Mouse (Mus musculus): ENCODE measurements at regions not wholly inside any gene's neighbourhood (a gene's known extent, or its start where the extent isn't known, plus 50 kb on each side); places are given as distances from the start of the nearest gene placed in this dataset.

DNA sequence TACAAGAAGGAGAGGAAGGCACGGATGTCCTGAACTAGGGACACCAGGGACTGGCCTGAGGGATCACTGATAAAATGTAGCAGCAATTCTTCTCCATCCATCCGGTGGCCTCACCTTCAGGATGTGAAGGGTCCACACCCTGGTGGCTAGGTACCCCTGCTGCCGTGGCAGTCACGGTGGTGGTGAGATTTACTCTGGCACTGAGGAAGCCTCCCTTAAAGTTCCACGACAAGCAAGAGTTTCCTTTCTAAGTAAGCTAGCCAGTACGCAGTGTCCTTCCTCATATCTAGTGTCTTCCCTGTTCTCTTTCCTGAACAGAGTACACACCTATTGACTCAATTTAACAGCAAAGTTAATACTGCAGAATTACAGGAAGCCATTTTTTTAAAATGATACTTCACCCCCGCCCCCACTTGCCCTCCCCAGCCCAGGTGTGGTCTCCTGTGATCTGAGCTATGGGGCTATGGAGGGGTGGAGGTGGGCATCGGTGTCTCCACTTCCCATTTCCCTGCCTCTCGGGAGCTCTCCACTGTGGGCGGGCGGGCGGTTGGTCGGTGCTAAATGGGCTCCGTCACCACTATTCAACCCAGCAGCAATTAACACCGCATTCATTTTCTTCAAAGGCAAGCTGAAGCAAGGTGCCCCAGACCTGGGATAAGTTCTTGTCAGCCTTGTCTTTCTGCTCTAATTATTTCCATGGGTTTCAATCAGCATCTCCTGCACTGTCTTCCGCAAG is 201.2 kb upstream of the Klf14 start:
- no peak for DNase-seq (ENCODE audit: low read depth)

DNA sequence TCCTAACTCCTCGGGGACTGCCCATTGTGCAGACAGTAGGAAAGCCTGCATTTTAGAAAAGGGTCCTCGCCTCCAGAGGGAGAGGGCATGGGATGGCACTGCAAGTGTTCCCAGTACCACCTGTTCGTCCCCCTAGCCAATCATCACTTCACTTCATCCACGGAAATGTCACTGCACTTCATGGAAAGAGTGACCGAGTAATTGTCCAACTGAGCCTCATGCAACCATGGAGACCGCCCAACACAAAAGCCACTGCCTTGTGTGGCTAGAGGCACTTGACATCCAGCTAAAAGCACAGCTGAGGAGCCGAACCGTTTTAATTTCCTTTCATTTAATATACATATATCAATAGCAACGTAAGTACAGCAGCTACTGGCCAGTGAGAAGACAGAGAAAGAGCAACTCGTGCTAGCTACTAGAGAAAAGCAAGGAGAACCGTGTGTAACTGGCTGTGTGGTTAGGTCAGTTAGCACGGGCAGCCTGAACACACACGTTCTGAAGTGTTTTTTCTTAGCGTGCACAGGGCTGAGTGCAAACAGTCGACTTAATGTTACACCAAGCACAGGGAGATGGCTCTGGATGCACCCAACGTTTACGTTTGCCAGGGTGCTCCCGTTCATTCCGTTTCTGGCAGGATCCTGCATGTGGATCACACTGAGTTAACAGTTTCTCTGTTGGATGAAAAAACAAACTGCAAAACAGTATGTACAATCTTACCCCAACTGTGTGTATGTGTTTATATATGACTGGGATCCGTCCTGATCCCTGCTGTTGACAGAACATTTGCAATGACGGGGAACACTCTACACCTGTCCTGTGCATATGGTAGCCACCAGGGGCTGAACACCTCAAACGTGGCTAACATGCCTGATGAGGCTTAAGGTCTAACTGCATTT is 202.8 kb upstream of the Klf14 start:
- DNase-seq (ENCODE audit: low read depth): no peak

DNA sequence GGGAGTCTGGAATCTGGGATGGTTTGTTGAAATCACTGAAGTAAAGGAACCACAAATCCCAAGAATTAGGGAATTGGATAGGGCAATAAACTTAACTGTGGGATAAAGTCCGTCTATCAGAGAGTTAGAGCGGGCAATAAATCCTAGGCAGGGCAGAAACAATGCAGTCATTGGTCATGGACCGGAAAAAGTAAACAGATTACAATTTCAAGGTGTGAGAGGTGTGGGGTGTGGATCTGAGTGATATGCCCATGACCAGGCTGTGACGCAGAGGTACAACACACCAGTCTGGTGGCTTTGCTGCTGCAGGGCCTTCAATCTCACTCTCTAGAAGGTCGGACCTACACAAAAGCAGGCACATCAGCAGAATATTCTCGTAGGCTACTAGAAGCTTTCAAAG is 206.1 kb upstream of the Klf14 start:
- DNase-seq (ENCODE audit: low read depth): no peak

DNA sequence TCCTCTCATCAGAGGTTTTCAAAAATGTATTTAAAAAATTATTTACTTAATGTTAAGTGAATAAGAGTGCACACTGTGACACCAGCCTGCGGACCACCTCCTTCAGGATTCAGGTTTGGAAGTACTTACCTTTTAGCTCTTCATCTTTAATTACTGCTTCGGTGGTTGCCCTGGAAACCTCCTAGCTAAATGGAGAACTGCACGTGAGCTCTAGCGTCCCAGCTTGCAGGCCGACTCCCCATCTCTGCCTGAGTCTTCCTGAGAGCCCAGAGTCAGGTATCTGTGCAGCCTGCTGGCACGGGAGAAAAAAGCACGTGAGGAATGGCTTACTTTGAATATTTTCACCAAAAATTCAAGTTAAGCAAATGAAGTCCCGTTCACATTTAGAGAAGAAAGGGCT is 207.5 kb upstream of the Klf14 start:
- DNase-seq (ENCODE audit: low read depth): no peak

DNA sequence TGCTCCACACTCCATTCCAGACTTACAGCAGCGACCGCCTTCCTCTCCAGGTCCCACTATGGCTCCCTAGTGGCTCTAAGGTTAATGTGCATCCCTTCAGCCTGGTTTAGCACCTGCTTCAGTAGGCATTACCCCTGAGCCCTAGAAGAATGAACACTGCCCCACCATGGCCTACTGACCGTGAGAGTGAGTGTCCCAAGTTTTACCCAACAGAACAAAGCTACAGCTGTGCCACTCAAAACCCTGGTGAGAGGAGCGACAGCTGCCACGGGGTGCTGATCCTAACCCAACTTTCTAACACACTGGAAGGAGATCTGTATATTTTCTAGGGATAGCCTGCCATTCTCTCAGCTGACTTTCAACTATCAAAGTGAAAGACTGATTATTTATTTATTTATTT is 208.9 kb upstream of the Klf14 start:
- no peak for DNase-seq (ENCODE audit: low read depth)

DNA sequence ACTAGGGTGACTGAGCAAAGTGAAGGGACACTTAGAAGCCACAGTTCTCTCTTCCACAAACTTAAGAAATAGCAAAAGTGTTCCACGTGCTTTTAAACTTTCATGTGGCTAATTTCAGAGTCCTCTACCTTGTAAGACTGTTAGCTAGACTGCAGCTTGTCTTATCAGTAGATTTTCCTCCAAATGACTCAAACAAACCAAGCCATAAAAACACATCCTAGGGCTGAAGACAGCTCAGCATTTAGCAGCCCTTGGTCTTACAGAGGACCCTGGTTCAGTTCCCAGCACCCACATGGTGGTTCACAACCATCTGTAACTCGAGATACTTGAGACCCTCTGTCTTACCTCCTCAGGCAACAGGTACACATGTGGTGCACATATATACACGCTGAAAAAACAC is 209.9 kb upstream of the Klf14 start:
- no peak for DNase-seq (ENCODE audit: low read depth)

DNA sequence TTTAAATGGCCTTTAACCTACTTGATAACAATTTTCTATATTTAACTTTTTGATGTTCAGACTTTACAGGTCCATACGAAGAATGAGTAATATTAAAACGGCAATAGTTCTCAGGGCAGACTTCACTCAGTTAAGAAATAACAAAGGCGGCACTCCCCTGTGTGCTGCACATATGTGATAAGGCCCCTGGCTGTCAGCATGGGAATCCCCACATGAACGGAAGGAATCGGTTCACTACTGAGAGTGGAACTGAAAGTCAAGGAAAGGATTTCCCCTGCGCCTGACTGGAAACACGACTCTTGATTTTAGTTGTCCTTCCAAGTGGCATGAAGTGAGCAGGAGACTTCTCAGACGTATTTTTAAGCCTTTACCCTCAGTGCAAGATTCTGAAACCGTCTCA is 210.5 kb upstream of the Klf14 start:
- no peak for DNase-seq (ENCODE audit: low read depth)

DNA sequence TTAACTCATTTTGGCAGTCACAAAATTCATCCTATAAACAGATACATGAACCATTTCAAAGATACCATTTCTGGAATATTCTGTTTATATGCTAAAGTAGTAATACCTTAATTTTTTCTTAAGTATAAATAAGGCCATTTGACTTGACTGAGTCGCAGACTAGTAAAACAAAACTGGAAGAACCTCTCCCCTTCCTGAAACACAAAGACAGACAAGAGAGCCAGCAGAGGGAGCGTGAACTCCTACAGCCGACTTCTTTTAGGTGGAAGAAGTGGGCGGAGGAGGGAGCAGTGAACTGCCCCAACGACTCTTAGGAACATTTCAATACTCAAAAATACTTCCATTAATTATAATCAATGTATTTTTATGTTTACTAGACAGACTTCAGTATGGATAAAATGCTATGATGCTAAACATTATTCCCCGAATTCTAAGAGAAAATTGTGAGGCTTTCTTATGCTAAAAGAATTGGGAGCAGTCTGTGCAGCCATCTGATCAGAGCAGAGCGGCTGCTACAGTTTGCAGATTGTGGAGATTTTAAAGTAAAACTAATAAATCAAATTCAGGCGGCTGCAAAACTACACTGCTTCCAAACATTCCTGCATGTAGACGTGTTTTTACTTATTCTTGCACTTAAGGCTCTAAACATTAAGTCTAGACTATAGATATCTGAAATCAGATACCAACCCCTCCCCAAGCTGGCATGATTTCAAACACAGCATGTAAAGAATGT is 211.2 kb upstream of the Klf14 start:
- no peak for DNase-seq (ENCODE audit: low read depth)

DNA sequence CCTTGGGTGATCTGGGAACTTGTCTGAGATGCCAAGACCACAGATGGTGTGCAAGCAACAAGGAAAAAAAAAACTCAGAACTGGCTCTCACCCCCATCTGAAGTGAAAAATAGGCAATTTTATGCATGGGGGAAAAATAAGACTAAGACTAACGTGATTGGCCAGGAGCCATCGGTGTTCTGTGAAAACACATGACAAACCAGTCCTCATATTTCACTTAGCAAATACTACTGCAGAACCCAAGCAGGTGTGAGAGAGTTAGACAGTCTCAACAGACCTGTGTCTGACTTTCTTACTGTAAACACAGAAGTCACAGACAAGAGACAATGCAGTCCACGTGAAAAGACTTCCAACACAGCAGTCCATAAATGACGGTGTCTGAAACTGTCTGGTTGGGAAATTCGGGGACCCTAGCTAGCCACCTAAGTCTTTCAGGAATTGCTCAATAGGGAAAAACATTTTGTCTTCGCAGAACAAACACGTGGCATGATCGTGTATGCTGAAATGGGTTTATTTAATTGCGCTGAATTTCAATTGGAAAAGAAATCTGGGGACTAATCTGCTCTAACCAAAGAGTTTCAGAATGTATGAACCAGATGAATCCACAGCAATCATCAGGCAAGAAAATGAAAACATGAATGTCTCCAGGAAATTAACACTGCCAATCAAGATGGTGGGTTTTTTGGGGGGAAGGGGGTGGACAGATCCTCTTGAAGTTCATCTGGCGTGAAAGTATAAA is 213.1 kb upstream of the Klf14 start:
- DNase-seq (ENCODE audit: low read depth): no peak

DNA sequence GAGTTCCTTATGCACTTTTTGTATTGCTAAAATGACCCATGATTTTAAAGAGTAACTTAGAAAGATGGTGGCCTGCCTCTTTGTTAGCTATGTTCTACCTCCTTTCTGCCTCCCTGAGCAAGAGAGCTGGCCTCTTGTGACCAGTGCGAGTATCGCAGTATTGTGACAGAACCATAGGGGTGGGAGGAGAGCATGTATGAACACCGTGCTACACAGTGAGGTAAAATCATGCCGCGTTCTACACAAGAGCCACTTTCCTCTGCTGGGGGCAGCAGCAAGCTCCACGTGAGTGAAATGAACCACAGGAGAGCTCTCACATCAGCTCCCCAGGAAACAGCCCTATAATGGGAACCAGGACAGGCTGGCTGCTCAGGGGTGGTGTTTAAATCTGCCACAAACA is 216.9 kb upstream of the Klf14 start:
- DNase-seq (ENCODE audit: low read depth): no peak

DNA sequence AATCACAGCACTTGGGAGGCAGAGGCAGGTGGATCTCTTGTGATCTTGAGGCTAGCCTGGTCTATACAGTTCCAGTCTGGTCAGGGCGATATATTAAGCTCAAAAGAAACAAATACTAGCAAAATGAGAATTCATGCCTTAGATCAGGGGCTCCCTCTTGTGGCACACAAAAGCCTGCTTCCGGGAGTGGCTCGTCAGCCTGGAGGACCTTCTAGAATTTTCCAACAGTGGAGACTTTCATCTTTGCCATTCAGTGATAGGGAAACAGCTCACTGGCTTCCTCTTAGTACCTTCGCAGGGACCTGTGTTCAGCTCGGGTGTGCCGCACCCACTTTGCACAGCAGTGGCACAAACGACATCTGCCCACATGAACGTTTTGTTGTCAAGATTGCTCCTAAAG is 217.5 kb upstream of the Klf14 start:
- peak; percentile 40 for DNase-seq (ENCODE audit: low read depth)

DNA sequence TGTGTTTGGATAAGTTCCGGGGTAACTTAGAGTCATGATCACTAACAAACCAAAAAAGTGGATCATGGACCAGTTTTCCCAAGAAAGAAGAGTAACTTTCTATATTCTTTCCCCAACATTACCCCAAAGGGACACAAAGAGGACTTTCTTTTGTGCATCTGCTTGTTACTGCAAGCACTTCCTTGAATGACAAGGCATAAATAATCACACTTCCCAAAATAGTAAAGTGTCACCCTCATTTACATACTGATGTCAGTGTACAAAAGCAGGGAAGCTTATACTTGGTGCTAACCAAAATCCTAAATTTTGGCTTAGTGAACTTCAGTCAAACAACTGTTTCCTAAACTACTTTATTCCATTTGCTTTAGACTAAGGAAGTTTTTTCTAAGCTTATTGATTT is 218.0 kb upstream of the Klf14 start:
- DNase-seq (ENCODE audit: low read depth): no peak

DNA sequence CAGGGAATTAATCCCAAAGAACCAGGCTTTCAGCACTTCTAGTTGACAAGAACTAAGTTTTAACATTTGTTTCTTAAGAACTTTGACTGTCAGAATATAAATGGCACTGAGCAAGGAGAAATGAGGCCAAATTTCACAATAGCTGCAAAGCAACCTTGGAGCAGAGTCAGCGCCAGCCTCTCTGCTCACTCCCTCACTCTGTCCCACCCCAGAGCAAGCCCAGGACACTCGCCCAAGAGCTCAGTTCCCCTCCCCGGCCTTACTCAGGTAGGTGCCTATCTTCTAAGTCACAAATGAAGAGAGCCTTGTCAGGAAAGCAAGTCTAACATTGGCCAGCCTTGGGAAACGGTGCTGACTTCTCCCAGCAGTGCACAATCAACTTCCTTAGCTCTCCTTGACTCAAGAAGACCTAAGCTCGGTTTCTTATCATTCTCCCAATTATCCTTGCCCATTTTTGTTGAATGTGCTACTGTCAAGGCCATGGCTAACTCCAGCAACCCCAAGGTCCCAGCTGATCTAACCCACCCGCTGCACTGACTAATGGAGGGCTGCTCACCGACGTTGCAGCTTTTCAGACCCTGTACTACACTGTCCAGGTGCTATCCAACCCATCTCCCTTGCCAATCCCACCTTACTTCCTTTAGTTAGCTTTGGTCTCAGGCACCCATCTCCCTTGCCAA is 219.5 kb upstream of the Klf14 start:
- no peak for DNase-seq (ENCODE audit: low read depth)

DNA sequence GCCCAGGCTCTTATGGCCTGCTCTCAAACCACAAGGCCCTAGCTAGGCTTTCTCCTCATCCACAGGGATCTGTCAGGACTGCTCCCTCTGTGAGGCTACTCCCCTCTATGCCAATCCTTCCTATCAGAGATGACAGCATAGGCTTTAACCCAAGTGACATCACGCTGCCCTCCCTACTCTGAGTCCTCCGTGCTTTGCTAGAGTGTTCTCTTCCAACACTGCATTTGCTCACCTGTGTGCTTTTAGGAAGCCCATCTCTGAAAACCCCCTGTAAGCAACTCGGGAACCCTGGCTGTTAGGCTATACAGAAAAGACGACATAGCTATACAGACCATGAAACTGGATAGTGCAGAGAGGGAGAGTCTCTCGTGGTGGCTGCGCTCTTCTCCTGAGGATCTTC is 216.3 kb upstream of the Mkln1 start:
- DNase-seq (ENCODE audit: low read depth): no peak

DNA sequence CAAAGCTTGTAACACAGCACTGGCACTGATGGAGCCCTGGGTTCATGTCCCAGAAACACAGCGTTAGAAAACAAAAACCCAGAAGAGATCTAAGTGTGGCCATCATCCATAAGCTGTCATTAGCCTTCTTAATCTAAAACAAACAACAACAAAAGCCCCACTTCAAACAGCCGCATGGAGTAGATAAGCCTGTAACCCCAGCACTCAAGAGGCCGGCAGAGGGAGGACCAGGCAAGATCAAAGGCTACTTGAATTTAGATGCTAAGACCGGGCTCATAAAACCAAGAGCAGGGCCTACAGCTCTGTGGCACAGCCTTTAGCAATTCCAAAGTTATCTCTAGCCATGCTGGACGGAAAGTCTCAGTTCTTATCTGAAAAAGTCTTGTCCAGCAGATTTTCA is 215.4 kb upstream of the Mkln1 start:
- no peak for DNase-seq (ENCODE audit: low read depth)

DNA sequence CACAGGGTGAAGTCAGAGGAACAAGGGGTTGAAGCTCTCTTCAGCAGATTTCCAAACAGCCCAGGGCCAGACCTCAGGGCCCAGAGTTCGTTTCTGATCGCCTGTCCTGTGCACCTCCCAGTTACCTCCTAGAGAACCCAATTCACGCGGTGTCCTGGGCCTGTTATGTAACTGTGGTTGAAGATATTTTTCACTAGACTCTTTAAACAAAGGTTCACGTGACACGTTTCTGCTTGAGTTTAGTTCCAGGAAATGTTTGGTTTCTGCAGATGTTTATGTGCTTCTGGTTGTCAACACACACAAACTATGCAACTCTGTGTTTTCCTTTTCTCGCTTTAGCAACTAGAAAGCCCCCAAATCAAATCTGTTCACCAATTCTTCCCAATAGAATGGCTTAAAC is 214.0 kb upstream of the Mkln1 start:
- no peak for DNase-seq (ENCODE audit: low read depth)

DNA sequence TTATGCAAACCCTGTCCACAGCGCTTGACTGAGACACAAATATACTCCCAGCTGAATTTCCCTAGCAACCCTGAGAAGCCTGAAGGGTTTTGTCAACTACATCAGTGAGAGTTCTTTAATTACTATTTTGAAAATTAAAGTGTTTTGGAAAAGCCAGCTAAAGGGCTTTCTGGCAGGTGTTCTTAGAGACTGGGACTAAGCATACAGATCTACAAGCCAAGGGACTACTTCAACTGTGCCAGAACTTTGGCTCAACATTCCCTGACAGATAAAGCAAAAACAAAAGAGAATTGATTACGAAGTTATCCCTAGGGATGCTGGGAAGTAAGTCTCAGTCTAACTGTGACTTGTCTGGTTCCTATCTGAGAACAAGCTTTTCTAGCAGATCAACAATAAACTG is 213.4 kb upstream of the Mkln1 start:
- no peak for DNase-seq (ENCODE audit: low read depth)

DNA sequence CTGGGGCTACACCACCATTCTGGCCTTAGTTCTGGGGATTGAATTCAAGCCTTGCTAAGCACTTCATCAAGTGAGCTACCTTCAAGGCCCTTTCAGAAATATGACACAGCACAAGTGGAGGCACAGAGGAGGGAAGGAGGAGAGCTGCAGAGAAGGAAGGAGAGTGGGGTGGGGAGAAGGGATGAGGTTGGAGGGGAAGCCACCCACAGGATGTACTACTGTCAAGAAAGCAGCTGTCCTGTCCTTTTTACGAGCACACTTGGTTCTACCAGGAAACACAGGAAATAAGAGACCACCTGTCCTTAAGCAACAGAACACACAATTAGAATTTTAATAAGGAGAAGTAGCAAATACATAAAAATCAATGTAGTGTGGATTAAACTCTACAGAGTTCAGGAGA is 210.5 kb upstream of the Mkln1 start:
- peak; percentile 49 for DNase-seq (ENCODE audit: low read depth)

DNA sequence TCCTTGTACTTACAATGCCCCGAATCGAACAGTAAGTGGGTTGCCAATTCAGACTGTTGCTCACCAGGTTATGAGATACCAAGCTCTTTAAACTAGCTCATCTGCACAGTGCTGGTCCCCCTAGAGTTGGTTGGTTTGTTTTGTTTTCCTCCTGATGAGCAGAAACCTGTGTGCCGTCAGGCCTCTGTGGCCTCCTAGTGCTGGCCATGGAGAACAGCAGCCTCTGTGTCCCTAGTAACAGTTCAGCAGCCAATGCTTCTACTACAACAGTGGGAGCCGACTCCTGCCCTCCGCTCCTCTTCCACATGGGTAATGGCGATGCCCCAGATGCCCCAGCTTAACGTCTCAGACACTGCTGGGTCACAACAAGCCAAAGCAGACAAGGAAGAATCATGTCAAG is 209.5 kb upstream of the Mkln1 start:
- peak; percentile 53 for DNase-seq (ENCODE audit: low read depth)

DNA sequence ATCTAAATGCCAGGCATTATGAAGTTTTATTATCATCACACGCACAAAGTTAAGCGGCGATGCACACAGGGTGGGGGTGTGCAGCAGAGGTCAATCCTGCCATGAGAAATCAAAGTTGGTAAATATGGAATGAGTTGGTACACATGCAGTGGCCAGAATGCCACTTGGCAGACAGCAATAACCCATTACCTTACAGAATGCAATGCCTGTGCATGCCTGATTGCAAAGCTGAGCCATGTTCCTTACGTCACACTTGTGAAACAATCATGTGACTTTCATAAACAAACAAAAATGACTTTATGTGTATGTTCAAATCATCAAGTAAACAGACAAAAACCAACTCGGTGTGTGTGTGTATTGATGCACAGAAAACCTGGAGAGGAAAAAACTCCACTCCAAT is 208.5 kb upstream of the Mkln1 start:
- DNase-seq (ENCODE audit: low read depth): no peak

DNA sequence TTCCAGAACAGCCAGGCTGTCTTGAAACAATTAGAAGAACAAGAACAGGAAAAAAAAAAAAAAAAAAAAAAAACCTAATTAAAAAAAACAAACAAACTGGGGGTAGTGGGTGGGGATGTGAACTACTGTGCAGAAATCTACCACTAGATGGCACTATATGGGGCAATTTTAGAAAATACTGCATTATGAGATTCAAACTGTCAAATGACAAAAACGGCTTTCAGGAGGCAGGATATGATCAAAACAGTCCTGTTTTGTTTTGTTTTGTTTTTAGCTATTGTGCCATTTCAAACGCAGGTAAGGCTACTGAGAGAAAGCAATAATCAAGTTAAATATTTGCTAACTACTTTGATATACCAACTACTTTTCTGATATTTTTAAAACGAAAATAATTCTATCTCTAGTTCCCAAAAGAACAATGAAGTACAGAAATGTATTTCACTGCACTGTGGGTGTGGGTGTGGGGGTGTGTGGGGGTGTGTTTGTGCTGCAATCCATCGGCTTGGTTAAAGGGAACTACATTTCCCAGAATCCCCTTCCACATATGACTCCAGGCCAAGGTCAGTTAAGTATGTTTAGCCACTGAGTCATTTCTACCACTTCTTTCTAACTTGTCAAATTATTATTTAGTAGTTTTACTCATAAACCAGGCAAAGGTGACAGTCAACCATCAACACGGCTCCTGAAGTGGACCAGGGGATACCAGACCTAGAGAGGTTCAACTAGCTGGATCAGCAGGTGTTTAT is 207.7 kb upstream of the Mkln1 start:
- DNase-seq (ENCODE audit: low read depth): peak; percentile 67

Measured in 416B (cell line).